Mouse (Mus musculus) midbrain, embryonic 12.5 days (tissue): ENCODE results near the gene Gm17018. TPM values are rescaled to one million over a fixed set of nuclear protein-coding genes. Genes with fewer than 3 reads are reported as not detected.

ENCODE experiments used
- ATAC-seq: fragments of 200-750 bp; cut with Nextera tagmentation; 2 replicates; pipeline ENCODE4 v1.8.0; 2017; ENCODE audit warnings: low read depth, moderate TSS enrichment, moderate library complexity; ENCODE audit not compliant: low FRiP score
- H3K27ac ChIP-seq: fragments of 300-500 bp; sonication (generic); replicated peaks from 2 replicates; pipeline ENCODE4 v1.5.1; 2016; ENCODE audit warnings: mild to moderate bottlenecking
- H3K27me3 ChIP-seq: fragments of 300-500 bp; sonication (generic); 2 replicates; pipeline ENCODE4 v1.6.1; 2016; ENCODE audit warnings: mild to moderate bottlenecking
- H3K36me3 ChIP-seq: fragments of 300-500 bp; sonication (generic); 2 replicates; pipeline ENCODE4 v1.6.1; 2016
- H3K4me1 ChIP-seq: fragments of 300-500 bp; sonication (generic); 2 replicates; pipeline ENCODE4 v1.6.1; 2016
- H3K4me2 ChIP-seq: fragments of 300-500 bp; sonication (generic); replicated peaks from 2 replicates; pipeline ENCODE4 v1.6.1; 2016; ENCODE audit warnings: mild to moderate bottlenecking, moderate library complexity
- H3K4me3 ChIP-seq: fragments of 300-500 bp; sonication (generic); 2 replicates; pipeline ENCODE4 v1.5.1; 2016; ENCODE audit warnings: mild to moderate bottlenecking
- H3K9ac ChIP-seq: fragments of 300-500 bp; sonication (generic); replicated peaks from 2 replicates; pipeline ENCODE4 v1.6.1; 2016; ENCODE audit warnings: mild to moderate bottlenecking, moderate library complexity
- H3K9me3 ChIP-seq: fragments of 300-500 bp; sonication (generic); 2 replicates; pipeline ENCODE4 v1.6.1; 2016; ENCODE audit warnings: mild to moderate bottlenecking
- WGBS: fragments of 180-500 bp; shearing (Covaris S2); methylation state at CpG from one replicate; pipeline ENCODE4 v1.1.7; 2016; 5-methylcytosine and 5-hydroxymethylcytosine counted together
- polyA plus RNA-seq: library from polyadenylated mRNA; unstranded; fragments of >200 nt; fragmentation: Nextera tagmentation; extraction: Ambion mirVana; gene quantifications from 2 replicates; pipeline ENCODE4 v1.2.1, GENCODE M21; 2016

Gm17018 gene
- polyA plus RNA-seq, 1 experiment from 2014 or later, result 41.9 TPM

DNA sequence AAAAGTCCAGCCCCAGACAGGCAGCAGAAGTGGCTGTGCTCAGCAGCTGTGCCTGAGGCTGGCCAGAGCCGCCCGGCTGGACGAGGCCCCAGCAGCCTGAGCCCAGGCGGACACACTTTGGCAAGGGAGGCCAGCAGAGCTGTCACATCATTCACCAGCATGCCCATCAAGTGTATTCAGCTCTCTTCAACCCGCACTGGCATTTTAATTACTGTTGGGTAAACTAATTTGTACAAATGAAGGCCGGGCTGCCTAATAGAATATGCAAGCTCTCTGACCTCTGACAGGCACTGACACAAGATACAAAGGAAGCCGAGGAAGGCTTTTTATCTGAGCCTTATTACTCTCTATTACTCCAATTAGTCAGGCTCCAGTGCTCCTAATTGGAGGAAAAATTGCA is 35.6 kb downstream of the Gm17018 start:
- Histone ChIP-seq H3K4me1 (peaks cover 14% of the 10 kb centered on the region), H3K36me3 (no peaks in the 10 kb centered on the region), H3K27ac (no peak overlapping the region; the same call in 1 of the 2 replicates), H3K9ac (no peak overlapping the region), H3K27me3 (peaks cover 79% of the 10 kb centered on the region), H3K4me2 (no peak overlapping the region), H3K9me3 (no peaks in the 10 kb centered on the region), H3K4me3 (no peak overlapping the region)
- ATAC-seq, result peak; percentile 85
- WGBS, result 24% methylated on average over 7 of the region's 7 CpGs

DNA sequence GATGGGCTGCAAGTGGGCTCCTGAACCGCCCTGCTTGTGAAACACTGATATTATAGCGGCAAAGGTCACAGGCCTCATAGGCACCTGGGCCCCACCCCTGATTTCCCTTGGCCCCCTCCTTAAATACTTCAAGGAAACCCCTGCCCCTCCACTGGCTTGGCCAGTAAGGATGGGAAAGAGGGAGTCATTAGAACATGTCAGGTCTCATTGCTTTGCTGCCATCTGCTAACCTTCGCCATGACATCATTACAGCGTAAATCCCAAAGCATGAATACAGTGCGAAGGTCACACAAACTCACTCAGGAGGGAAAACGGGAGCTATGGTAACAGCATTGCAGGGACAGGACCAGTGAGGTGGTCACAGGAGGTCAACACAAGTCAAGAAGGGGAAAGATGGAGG is 36.0 kb downstream of the Gm17018 start:
- Histone ChIP-seq H3K36me3 (no peaks in the 10 kb centered on the region), H3K9me3 (no peaks in the 10 kb centered on the region), H3K4me1 (peaks cover 14% of the 10 kb centered on the region), H3K4me2 (no peak overlapping the region), H3K27ac (no peak overlapping the region), H3K27me3 (peaks cover 82% of the 10 kb centered on the region), H3K9ac (no peak overlapping the region), H3K4me3 (no peak overlapping the region)
- peak; percentile 44; the same call in 1 of the 2 replicates for ATAC-seq
- WGBS, result 66% methylated on average over 6 of the region's 6 CpGs

DNA sequence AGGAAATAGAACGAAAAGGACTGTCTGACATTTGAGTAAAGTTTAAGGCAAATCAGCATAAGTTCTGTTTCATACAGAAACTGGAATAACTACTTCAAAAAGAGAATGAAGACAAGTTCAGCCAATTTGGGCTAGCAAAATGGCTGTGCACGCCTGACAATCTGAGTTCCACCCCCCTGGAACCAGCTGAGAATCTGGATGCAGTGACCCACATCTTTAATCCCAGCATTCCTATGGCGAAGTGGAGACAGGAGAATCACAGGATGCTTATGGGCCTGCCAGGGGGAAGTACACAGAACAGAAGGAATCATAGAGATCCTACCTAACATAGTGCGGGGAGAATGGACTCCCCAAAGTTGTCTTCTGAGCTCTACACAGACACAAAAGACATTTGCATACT is 36.7 kb downstream of the Gm17018 start:
- WGBS, result 66% methylated on average over 4 of the region's 4 CpGs
- Histone ChIP-seq H3K36me3 (no peaks in the 10 kb centered on the region), H3K4me1 (peaks cover 14% of the 10 kb centered on the region), H3K9me3 (no peaks in the 10 kb centered on the region), H3K4me3 (no peak overlapping the region), H3K27ac (no peak overlapping the region), H3K9ac (no peak overlapping the region), H3K27me3 (peaks cover 83% of the 10 kb centered on the region), H3K4me2 (no peak overlapping the region)
- no peak for ATAC-seq

DNA sequence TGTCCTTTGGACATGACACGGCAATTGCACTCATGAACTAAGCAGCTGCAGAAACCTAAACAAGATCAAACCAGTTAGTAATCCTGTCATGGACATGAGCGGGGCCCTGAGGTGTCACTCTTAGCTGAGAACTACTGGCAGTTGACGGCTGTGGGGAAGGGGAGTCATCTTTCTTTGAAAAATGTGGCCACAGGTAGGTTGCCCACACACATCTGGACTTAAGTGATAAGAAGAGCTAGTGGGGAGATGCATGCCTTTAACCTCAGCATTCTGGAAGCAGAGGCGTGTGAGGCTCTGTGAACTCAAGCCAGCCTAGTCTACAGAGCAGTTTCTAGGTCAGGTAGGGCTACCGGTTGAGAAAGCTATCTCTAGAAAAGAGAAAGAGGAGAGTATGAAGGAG is 42.2 kb downstream of the Gm17018 start:
- no peak overlapping the region for H3K4me3 ChIP-seq
- H3K27me3 ChIP-seq, result peaks cover 78% of the 10 kb centered on the region
- ATAC-seq, result no peak
- H3K9ac ChIP-seq, result no peak overlapping the region
- H3K36me3 ChIP-seq, result no peaks in the 10 kb centered on the region
- no peak overlapping the region for H3K27ac ChIP-seq
- 91% methylated on average over 5 of the region's 5 CpGs for WGBS
- no peak overlapping the region for H3K4me2 ChIP-seq
- no peaks in the 10 kb centered on the region for H3K9me3 ChIP-seq
- H3K4me1 ChIP-seq, result peaks cover 13% of the 10 kb centered on the region

DNA sequence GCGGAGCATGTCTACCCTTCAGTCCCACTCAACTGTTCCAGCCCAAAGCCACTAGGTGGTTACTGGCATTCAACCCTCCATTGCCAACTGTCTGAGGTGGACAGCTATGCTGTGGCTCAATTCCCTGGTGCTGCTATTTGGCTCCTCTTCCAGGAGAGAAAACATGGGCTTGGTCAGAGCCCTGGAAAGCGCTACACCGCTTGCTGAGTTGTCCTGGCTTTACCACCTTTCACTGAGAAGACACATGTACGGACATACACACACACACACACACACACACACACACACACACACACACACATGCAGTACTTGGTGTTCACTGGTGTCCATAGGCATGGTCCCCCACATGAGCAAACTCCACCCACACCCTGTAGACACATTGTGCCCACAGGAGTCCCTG is 46.3 kb downstream of the Gm17018 start:
- Histone ChIP-seq H3K9ac (no peak overlapping the region), H3K27me3 (peaks cover 74% of the 10 kb centered on the region), H3K4me1 (peaks cover 22% of the 10 kb centered on the region), H3K27ac (no peak overlapping the region), H3K4me3 (no peak overlapping the region), H3K36me3 (no peaks in the 10 kb centered on the region), H3K4me2 (no peak overlapping the region), H3K9me3 (no peaks in the 10 kb centered on the region)
- no peak for ATAC-seq
- WGBS, result 78% methylated on average over 4 of the region's 4 CpGs

DNA sequence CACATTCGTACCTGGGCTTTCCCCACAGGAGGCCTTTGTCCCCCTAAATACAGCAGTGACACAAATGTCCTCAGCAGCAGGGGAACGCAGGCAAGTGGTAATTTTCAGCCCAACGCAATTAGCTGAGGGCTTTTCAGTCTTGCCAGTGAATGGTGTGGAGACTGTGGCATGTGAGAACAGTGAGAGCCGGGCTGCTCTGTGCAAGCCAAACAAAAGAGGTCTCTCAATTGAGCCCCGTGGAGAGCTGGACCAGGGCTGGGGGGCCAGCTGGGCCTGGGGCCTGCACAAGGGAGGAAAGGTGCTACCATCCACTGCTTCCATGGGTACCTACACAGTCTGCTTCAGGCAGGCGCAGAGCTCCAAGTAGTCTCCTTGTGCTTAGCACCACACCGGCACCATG is 47.1 kb downstream of the Gm17018 start:
- no peak for ATAC-seq
- Histone ChIP-seq H3K27ac (peak overlapping the region; percentile 49; the same call in 1 of the 2 replicates), H3K9ac (no peak overlapping the region), H3K27me3 (peaks cover 67% of the 10 kb centered on the region), H3K4me2 (no peak overlapping the region), H3K4me3 (no peak overlapping the region), H3K9me3 (no peaks in the 10 kb centered on the region), H3K4me1 (peaks cover 26% of the 10 kb centered on the region), H3K36me3 (no peaks in the 10 kb centered on the region)
- WGBS, result 14% methylated on average over 7 of the region's 7 CpGs

DNA sequence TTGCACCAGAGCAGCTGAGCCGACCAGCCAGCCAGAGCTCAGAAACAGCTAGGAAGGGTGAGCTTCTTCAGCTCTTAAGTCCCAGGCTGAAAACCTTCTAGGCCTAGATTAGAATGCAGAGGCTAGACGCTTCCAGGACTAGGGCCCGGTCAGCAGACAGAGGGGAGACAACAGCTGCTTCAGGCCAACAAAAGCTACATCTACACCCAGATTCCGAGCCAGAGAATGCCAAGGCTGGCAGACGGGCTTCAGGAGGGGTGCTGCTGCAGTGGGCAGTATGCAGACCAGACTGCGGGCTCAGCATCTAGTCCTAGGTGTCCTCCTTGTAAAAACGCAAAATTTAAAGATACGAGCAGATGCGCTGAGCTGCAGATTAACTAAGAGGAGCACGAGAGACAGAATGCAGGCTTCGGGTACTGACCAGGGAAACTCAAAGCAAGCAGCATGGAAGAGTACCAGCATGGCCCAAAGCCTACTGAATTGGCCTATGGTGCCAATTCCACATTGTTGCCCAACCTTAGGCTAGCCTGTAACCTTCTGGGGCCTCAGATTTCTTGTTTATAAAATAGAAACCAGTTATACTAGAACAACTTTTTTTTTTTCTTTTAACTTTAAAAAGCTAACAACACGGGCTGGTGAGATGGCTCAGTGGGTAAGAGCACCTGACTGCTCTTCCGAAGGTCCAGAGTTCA is 48.4 kb downstream of the Gm17018 start:
- ATAC-seq, result no peak
- Histone ChIP-seq H3K9me3 (no peaks in the 10 kb centered on the region), H3K36me3 (no peaks in the 10 kb centered on the region), H3K4me2 (no peak overlapping the region), H3K4me1 (peaks cover 26% of the 10 kb centered on the region), H3K27me3 (peaks cover 65% of the 10 kb centered on the region), H3K4me3 (no peak overlapping the region), H3K27ac (no peak overlapping the region), H3K9ac (no peak overlapping the region)
- WGBS, result 83% methylated on average over 13 of the region's 13 CpGs

DNA sequence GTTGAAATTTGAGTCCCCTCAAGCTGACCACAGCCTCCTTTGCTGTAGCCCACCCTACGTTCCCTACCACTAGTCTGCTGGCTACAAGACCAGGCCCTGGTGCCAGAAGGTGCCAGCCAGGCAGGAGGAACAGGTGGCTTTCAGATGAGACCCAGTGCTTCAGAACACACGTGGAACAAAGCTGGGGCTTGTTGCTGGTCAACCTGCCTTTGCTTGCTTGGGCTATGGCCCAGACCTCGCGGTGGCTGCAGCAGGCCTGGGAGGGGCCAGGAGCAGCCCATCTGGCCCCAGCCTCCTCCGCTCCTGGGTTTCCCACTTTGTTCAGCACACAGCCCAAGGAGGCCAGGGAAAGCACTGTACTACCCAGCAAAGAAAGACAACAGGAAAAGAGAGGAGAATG is 50.4 kb downstream of the Gm17018 start:
- no peak for ATAC-seq
- Histone ChIP-seq H3K27me3 (peaks cover 58% of the 10 kb centered on the region), H3K4me3 (no peak overlapping the region), H3K36me3 (no peaks in the 10 kb centered on the region), H3K9me3 (no peaks in the 10 kb centered on the region), H3K9ac (no peak overlapping the region), H3K27ac (no peak overlapping the region), H3K4me2 (no peak overlapping the region), H3K4me1 (peaks cover 38% of the 10 kb centered on the region)
- WGBS, result 83% methylated on average over 5 of the region's 5 CpGs

DNA sequence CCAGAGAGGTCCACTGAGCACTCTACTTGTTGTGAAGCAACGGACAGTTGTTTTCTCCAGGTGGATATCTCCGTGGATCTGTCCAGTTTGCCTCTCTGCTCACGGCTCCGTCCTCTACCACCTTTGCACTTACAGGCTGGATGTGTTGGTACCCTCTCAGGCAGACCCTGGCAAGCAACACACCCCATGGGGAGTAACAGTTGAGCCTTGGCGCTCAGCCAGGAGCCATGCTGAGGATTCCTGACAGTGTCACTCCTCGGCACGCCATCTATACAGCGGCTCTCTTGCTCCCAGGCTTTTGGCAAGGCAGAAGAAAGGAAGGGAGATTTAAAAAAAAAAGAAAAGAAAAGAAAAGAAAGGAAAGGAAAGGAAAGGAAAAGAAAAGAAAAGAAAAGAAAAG is 54.0 kb downstream of the Gm17018 start:
- no peak for ATAC-seq
- peaks cover 68% of the 10 kb centered on the region for H3K27me3 ChIP-seq
- peaks cover 32% of the 10 kb centered on the region for H3K4me1 ChIP-seq
- WGBS, result 81% methylated on average over 8 of the region's 8 CpGs
- no peaks in the 10 kb centered on the region for H3K9me3 ChIP-seq
- H3K36me3 ChIP-seq, result no peaks in the 10 kb centered on the region
- H3K27ac ChIP-seq, result no peak overlapping the region
- H3K4me2 ChIP-seq, result no peak overlapping the region
- H3K9ac ChIP-seq, result no peak overlapping the region
- H3K4me3 ChIP-seq, result no peak overlapping the region

DNA sequence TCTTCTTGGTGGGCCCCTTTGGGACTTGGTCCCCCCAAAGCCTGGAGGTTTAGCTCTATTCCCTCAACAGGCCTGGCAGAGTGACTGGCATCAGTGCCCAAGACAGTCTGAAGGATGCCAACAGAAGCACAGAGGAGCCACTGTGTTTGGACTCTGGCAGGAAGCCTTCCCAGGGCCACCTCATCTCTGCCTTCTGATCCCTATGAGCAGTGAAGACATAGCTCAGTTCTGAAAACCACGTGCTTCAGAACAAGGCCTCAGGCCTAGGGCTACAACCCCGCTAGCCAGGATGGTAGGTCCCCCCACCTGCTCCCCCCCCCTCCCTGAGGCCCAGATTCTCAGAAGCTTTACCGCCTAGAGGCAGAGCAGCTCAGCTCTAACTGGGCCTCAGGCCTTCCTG is 54.5 kb downstream of the Gm17018 start:
- H3K4me3 ChIP-seq, result no peak overlapping the region
- H3K9me3 ChIP-seq, result no peaks in the 10 kb centered on the region
- no peak for ATAC-seq
- peaks cover 32% of the 10 kb centered on the region for H3K4me1 ChIP-seq
- H3K9ac ChIP-seq, result no peak overlapping the region
- peaks cover 64% of the 10 kb centered on the region for H3K27me3 ChIP-seq
- no peaks in the 10 kb centered on the region for H3K36me3 ChIP-seq
- H3K27ac ChIP-seq, result no peak overlapping the region
- WGBS, result 46% methylated on average over 3 of the region's 3 CpGs
- no peak overlapping the region for H3K4me2 ChIP-seq

DNA sequence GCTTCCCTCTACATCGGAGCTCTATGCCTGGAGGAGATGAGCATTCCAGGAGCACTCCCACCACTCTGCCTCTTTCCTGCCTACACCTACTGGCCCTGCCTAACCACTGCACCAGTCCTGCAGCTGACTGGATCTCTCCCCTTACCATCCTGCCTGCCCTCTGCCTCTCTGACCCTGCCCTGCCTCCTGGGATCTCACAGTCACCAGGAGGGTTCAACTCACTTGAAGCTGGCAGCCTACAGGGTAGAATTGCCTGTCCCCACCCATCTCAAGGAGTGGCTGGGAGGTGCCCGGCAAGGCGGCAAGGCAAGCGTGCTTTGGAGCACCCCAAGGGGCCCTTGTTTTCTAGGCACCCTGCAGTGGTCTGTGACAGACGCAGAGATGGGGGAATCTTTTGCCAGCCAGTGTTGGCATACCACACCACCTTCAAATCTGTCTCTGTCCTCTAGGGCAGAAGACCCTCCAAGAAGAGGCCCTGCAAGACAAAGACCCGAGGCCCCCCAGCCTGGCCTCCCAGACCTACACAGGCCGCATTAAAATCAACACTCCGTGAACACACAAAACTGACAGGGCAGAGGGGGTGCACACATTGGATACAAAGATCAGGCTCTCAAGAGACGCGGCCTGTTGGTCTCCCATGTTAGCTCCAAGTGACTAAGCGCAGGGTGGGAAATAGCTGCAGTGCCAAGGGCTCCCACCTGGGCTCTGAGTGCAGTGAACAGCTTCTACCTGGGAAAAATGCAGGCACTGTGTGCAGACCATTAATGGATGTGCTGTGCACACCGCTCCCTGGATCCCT is 55.2 kb downstream of the Gm17018 start:
- no peak overlapping the region for H3K4me3 ChIP-seq
- peaks cover 32% of the 10 kb centered on the region for H3K4me1 ChIP-seq
- no peaks in the 10 kb centered on the region for H3K36me3 ChIP-seq
- H3K27ac ChIP-seq, result peak overlapping the region; percentile 15; the same call in 1 of the 2 replicates
- H3K4me2 ChIP-seq, result no peak overlapping the region
- WGBS, result 33% methylated on average over 12 of the region's 12 CpGs
- peak; percentile 34; the same call in 1 of the 2 replicates for ATAC-seq
- H3K9me3 ChIP-seq, result no peaks in the 10 kb centered on the region
- H3K27me3 ChIP-seq, result peaks cover 65% of the 10 kb centered on the region
- no peak overlapping the region; the same call in 1 of the 2 replicates for H3K9ac ChIP-seq

DNA sequence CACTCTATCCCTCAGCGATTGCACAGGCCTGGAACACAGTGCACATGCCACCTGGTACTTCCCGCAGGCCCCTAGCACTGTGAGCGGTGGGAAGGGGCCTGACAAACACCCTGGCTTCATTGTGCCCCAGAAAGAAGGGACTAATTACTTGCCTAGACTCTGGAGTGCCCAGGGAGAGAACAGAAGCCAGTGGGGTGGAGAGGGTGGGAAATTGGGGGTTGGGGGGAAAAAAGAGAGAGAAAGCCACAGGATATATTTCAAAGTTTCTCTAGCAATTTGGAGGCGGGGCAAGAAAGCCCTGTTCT is 55.8 kb downstream of the Gm17018 start:
- peak; percentile 54; the same call in 1 of the 2 replicates for ATAC-seq
- H3K36me3 ChIP-seq, result no peaks in the 10 kb centered on the region
- H3K4me1 ChIP-seq, result peaks cover 32% of the 10 kb centered on the region

More for the DNA sequence above, 55.8 kb downstream of the Gm17018 start:
- 20% methylated on average over 4 of the region's 4 CpGs for WGBS
- Histone ChIP-seq H3K4me3 (no peak overlapping the region), H3K27ac (peak overlapping the region; percentile 15; the same call in 1 of the 2 replicates), H3K9ac (no peak overlapping the region; the same call in 1 of the 2 replicates), H3K9me3 (no peaks in the 10 kb centered on the region), H3K4me2 (no peak overlapping the region), H3K27me3 (peaks cover 64% of the 10 kb centered on the region)
